In the genomic region with DNA sequence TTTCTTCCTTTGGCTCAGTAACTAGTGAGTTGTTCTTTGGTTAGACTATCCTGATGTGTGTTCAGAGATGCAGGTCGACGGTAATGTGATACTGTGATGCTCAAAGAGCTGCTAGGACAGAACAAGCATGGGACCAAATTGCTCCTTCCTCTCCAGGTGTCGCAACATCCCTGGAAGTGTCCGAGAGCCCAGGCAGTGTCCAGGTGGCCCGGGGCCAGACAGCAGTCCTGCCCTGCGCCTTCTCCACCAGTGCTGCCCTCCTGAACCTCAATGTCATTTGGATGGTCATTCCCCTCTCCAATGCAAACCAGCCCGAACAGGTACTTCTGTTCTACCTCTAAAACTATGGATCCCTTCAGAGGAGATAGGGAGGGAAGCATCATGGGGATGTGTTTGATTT, we compare ENCODE assay signal across 21 mouse cellular contexts.
DNase-seq lines count a peak whose midpoint lies in the region; ATAC-seq and TF ChIP-seq lines count a peak whose summit lies in the region.
"Had no signal": no experiment of that assay in that cellular context is flagged by ENCODE, and none has a peak within 500 bp of the region (broad histone marks: within the 10 kb centered on the region; RNA-seq: fewer than 3 reads in every experiment).

No protein-coding gene starts in this region.

- H3K4me3 ChIP-seq in kidney, adult 2 months (ENCODE audit: insufficient read depth, low read depth, low read length): no peak overlapping the region
- no peak overlapping the region for H3K4me3 ChIP-seq in kidney, embryonic 14.5 days (ENCODE audit: low read length)
- H3K4me3 ChIP-seq in liver, adult 2 months (ENCODE audit: insufficient read depth, low read depth, low read length): no peak overlapping the region
- H3K4me3 ChIP-seq in midbrain, embryonic 11.5 days (ENCODE audit: low read depth, low read length): no peak overlapping the region
- H3K4me3 ChIP-seq in midbrain, embryonic 10.5 days: no peak overlapping the region

- no peaks in the 10 kb centered on the region for H3K4me1 ChIP-seq in kidney, adult 2 months (ENCODE audit: control insufficient read depth, insufficient read depth, low read length)
- H3K4me1 ChIP-seq in kidney, embryonic 14.5 days (ENCODE audit: control insufficient read depth, insufficient read depth, low read length): no peaks in the 10 kb centered on the region
- H3K4me1 ChIP-seq in liver, adult 2 months (ENCODE audit: control insufficient read depth, insufficient read depth, low read length): no peaks in the 10 kb centered on the region
- no peaks in the 10 kb centered on the region for H3K4me1 ChIP-seq in midbrain, embryonic 11.5 days (ENCODE audit: control insufficient read depth, insufficient read depth, low read length)
- H3K4me1 ChIP-seq in midbrain, embryonic 10.5 days: no peaks in the 10 kb centered on the region

- H3K4me2 ChIP-seq in kidney, embryonic 14.5 days (replicated peaks; ENCODE audit: low read depth, low read length): no peak overlapping the region
- H3K4me2 ChIP-seq in midbrain, embryonic 11.5 days: no peak overlapping the region

- no peaks in the 10 kb centered on the region for H3K79me2 ChIP-seq in liver, adult 2 months (ENCODE audit: control insufficient read depth, insufficient read depth, low read length)

- H3K9ac ChIP-seq in kidney, embryonic 14.5 days (ENCODE audit: low read depth, low read length): no peak overlapping the region
- H3K9ac ChIP-seq in liver, adult 2 months (ENCODE audit: low read depth, low read length): no peak overlapping the region
- H3K9ac ChIP-seq in midbrain, embryonic 11.5 days (ENCODE audit: low read length): no peak overlapping the region

- no peak for ATAC-seq in kidney, embryonic 14.5 days (ENCODE audit: low FRiP score, low TSS enrichment)
- ATAC-seq in midbrain, embryonic 11.5 days (ENCODE audit: low FRiP score): no peak
- ATAC-seq: activated CD4-positive, CD25-positive, alpha-beta regulatory T cell, adult 4 months; CD4-positive, CD25-positive, alpha-beta regulatory T cell, adult 4 months; Patski had no signal

- peak; percentile 14 for DNase-seq in kidney, adult 2 months
- no peak for DNase-seq in kidney, adult 18-20 months
- peak; percentile 25 to 36 for DNase-seq in kidney, postnatal 36 days
- peak; percentile 76 for DNase-seq in liver, adult 2 months (ENCODE audit: extremely low read depth, low read depth, low spot score)
- DNase-seq in liver: no peak
- DNase-seq in midbrain, embryonic 11.5 days (ENCODE audit: low spot score, missing footprints): peak; percentile 8
- no peak for DNase-seq in midbrain, embryonic 10.5 days (ENCODE audit: low spot score)
- DNase-seq: adrenal gland, adult 2 months; adrenal gland, adult 8-10 months; adrenal gland, postnatal 10 days; adrenal gland, postnatal 14 days; adrenal gland, postnatal 25 days; adrenal gland, postnatal 36 days; B cell, adult 2 months; cerebellum, adult 11 months; cerebellum, adult 11-12 months had no signal

- H3K9me3 ChIP-seq in kidney, embryonic 14.5 days (ENCODE audit: control insufficient read depth, low read length): no peaks in the 10 kb centered on the region
- H3K9me3 ChIP-seq in midbrain, embryonic 11.5 days (ENCODE audit: control insufficient read depth, low read length): no peaks in the 10 kb centered on the region; the same call in 1 of the 2 replicates
- no peaks in the 10 kb centered on the region for H3K9me3 ChIP-seq in midbrain, embryonic 10.5 days (replicated peaks)

- WGBS in kidney, adult 2 months: 73% methylated on average over 7 of the region's 7 CpGs
- 78% methylated on average over 7 of the region's 7 CpGs for WGBS in kidney, embryonic 14.5 days
- WGBS in liver, adult 2 months: 43% methylated on average over 7 of the region's 7 CpGs
- WGBS in midbrain, embryonic 11.5 days: 93% methylated on average over 7 of the region's 7 CpGs
- WGBS in midbrain, embryonic 10.5 days: 89% methylated on average over 7 of the region's 7 CpGs

- no peaks in the 10 kb centered on the region; the same call in 1 of the 2 replicates for H3K36me3 ChIP-seq in kidney, adult 2 months (ENCODE audit: control insufficient read depth, insufficient read depth, low read length)
- H3K36me3 ChIP-seq in kidney, embryonic 14.5 days (ENCODE audit: control insufficient read depth, insufficient read depth, low read length): no peaks in the 10 kb centered on the region
- H3K36me3 ChIP-seq in liver, adult 2 months (ENCODE audit: control insufficient read depth, insufficient read depth, low read length): no peaks in the 10 kb centered on the region
- H3K36me3 ChIP-seq in midbrain, embryonic 11.5 days (ENCODE audit: control insufficient read depth, insufficient read depth, low read length): no peaks in the 10 kb centered on the region
- H3K36me3 ChIP-seq in midbrain, embryonic 10.5 days: no peaks in the 10 kb centered on the region
- H3K36me3 ChIP-seq: G1E had no signal

- H3K27me3 ChIP-seq in kidney, adult 2 months (replicated peaks; ENCODE audit: control insufficient read depth, insufficient read depth, low read length): no peaks in the 10 kb centered on the region
- no peaks in the 10 kb centered on the region for H3K27me3 ChIP-seq in kidney, embryonic 14.5 days (ENCODE audit: control insufficient read depth, insufficient read depth, low read length)
- no peaks in the 10 kb centered on the region for H3K27me3 ChIP-seq in liver, adult 2 months (ENCODE audit: control insufficient read depth, insufficient read depth, low read length)
- no peaks in the 10 kb centered on the region for H3K27me3 ChIP-seq in midbrain, embryonic 11.5 days (ENCODE audit: control insufficient read depth, insufficient read depth, low read length)
- no peaks in the 10 kb centered on the region for H3K27me3 ChIP-seq in midbrain, embryonic 10.5 days (ENCODE audit: low read depth, poor library complexity, severe bottlenecking)
- H3K27me3 ChIP-seq: Patski had no signal

- no peak for TF ChIP-seq POLR2A in kidney, adult 2 months (IDR thresholded peaks at IDR 0.05; ENCODE audit: low read depth, low read length)
- TF ChIP-seq POLR2A in liver, adult 2 months (IDR thresholded peaks at IDR 0.05; ENCODE audit: extremely low read depth, insufficient read depth, low read length): no peak

- TF ChIP-seq CTCF in kidney, adult 2 months (conservative IDR thresholded peaks at IDR 0.05; ENCODE audit: insufficient read depth, insufficient read length, low read depth, low read length): no peak
- no peak for TF ChIP-seq CTCF in liver, adult 2 months (IDR thresholded peaks at IDR 0.05; ENCODE audit: low read depth, low read length)

- H3K27ac ChIP-seq in kidney, adult 2 months (ENCODE audit: insufficient read depth, low read depth, low read length): no peak overlapping the region
- H3K27ac ChIP-seq in kidney, embryonic 14.5 days (ENCODE audit: low read depth, low read length): no peak overlapping the region
- H3K27ac ChIP-seq in liver, adult 2 months (replicated peaks; ENCODE audit: insufficient read depth, low read depth, low read length): no peak overlapping the region
- H3K27ac ChIP-seq in midbrain, embryonic 11.5 days (ENCODE audit: low read depth, low read length): no peak overlapping the region
- H3K27ac ChIP-seq in midbrain, embryonic 10.5 days (replicated peaks): no peak overlapping the region

Comparison
In these comparisons a context has a peak if more than half of its experiments do, and no peak if none do; other contexts are left out.
1. DNase-seq: peak in kidney, adult 2 months (single experiment), kidney, postnatal 36 days (2 of 2), liver, adult 2 months (single experiment) and midbrain, embryonic 11.5 days (single experiment); none in kidney, adult 18-20 months (single experiment), liver (single experiment) and midbrain, embryonic 10.5 days (single experiment).